ENCODE assay signal across 1 mouse cellular context in genomic region chr17:31034674-31035356, GRCm38 (mm10).
TF ChIP-seq lines count a peak whose summit lies in the region.

No protein-coding gene starts in this region.

TF ChIP-seq in MEL, 35 proteins besides CTCF, POLR2A, EP300 and RAD21 (continued from another document):
- TF ChIP-seq GABPA (IDR thresholded peaks at IDR 0.05; ENCODE audit: low read depth, low read length) (no peak), ZMIZ1 (IDR thresholded peaks at IDR 0.05; ENCODE audit: low read depth, low read length) (no peak), MAFK (IDR thresholded peaks at IDR 0.05; ENCODE audit: borderline replicate concordance, low read depth, low read length) (no peak), CHD1 (IDR thresholded peaks at IDR 0.05; ENCODE audit: low read depth, low read length) (no peak), UBTF (IDR thresholded peaks at IDR 0.05; ENCODE audit: borderline replicate concordance, insufficient read depth, low read depth, low read length) (no peak), SIN3A (IDR thresholded peaks at IDR 0.05; ENCODE audit: low read length) (no peak; the same call in 1 of the 2 replicates), POLR2AphosphoS2 (IDR thresholded peaks at IDR 0.05; ENCODE audit: low read length) (no peak), NELFE (IDR thresholded peaks at IDR 0.05; ENCODE audit: low read depth, low read length) (no peak), RCOR1 (IDR thresholded peaks at IDR 0.05; ENCODE audit: low read depth, low read length) (peak; percentile 89), MAX (IDR thresholded peaks at IDR 0.05; ENCODE audit: low read length) (peak; percentile 51), MYB (IDR thresholded peaks at IDR 0.05; ENCODE audit: low read depth, low read length) (no peak), MXI1 (IDR thresholded peaks at IDR 0.05; ENCODE audit: low read depth, low read length) (peak; percentile 64), MYC (IDR thresholded peaks at IDR 0.05; ENCODE audit: low read depth, low read length) (peak; percentile 73; the same call in 1 of the 2 replicates), MEF2A (IDR thresholded peaks at IDR 0.05; ENCODE audit: extremely low read depth, insufficient replicate concordance, low read depth, low read length, poor library complexity, severe bottlenecking) (no peak), MAZ (IDR thresholded peaks at IDR 0.05; ENCODE audit: low read depth, low read length) (no peak), ZNF384 (IDR thresholded peaks at IDR 0.05; ENCODE audit: low read depth, low read length) (no peak), USF2 (IDR thresholded peaks at IDR 0.05; ENCODE audit: borderline replicate concordance in 1 of 2, insufficient read depth in 1 of 2, low read depth in 1 of 2, low read length in 2 of 2) (no peak), E2F4 (IDR thresholded peaks at IDR 0.05; ENCODE audit: borderline replicate concordance, low read depth, low read length) (no peak), CHD2 (IDR thresholded peaks at IDR 0.05; ENCODE audit: low read length) (no peak), USF1 (IDR thresholded peaks at IDR 0.05; ENCODE audit: low read depth, low read length) (peak; percentile 84), ELF1 (IDR thresholded peaks at IDR 0.05; ENCODE audit: low read depth, low read length) (no peak), POLR2AphosphoS5 (IDR thresholded peaks at IDR 0.05; ENCODE audit: borderline replicate concordance, low read depth, low read length) (no peak), KAT2A (conservative IDR thresholded peaks at IDR 0.05; ENCODE audit: low read depth, low read length) (no peak)
